Mouse (Mus musculus) spleen, adult 10 weeks (tissue): ENCODE measurements around the gene Zbtb8os. TPM values are rescaled to one million over a fixed set of nuclear protein-coding genes. Genes with fewer than 3 reads are reported as not detected.

Experiments
- polyA plus RNA-seq: library from polyadenylated mRNA; stranded (reverse); fragments of 350-450 nt; fragmentation: Illumina TruSeq; extraction: RNeasy Lipid Tissue Mini Kit (QIAGEN cat#74804); gene quantifications from one replicate; pipeline ENCODE4 v1.2.3, GENCODE M21; 2015; ENCODE audit warnings: low replicate concordance; ENCODE audit not compliant: insufficient read depth

Zbtb8os gene
- 119 TPM for polyA plus RNA-seq

DNA sequence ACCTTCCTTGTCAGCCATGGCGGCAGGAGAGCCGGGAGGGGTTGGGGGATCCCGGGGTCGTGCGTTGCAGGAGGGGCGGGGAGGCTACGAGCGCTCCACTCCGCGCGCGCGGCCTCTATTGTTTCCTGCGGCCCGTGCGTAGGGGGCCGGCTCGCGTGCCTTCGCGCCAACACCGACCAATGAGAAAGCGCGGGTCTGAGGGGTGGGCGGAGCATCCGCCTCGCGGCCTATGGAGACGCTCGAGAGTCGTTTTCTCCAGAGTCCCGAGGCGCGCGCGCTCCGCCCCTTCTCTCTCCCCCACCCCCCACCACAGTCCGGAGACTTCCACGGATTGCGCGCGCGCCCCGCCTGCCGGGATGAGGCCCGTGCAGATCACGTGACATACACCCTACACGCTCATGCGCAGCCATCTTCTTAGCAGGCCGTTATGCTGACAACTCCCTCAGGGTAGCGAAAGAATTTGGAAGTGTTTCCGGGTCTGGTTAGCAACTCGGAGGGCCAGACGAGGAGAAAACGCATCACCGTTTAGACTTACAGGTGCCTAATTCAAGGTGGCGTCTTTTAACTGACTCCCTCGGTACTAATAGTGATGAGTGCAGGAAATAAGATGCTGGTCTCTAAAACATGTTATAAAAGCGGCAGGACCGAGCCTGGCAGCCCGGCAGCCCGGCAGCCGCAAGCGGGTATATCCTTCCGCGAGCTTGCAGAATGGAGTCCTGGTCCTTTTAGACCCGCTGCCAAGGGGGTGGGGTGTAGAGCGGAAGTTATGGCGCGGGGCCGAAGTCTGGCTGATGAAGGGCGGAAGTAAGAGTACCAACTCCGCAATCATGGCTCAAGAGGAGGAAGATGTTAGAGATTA lies at the start of gene Zbtb8os, which contains the start of gene Rbbp4:
Gene Zbtb8os, plus strand, starts transcription at position 480 of the 859 bp plus-strand sequence.
Gene Rbbp4, minus strand, starts transcription at position 155 of the 859 bp plus-strand sequence.

DNA sequence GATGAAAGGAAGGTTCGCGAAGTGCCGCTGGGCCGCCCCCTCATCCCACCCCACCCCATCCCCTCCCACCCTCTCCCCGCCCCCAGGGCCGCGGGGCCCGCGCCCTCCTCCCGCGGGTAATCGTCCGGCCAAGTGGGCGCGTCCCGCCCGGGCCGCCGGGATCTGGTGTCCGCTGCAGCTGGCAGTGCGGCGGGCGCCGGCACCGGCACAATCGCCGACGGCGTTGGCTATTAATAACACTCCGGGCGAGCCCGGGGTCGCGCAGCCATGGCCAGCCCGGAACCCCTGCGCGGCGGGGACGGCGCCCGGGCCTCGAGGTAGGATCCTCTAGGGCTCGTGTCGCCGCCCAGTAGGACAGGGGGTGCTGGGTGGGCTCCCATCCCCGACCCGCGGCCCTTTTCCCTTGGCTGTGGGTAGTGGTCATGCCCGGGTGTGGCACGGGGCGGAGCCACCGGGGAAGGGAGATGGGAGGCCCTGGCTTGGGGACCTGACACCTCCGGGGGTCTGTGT lies 48.0 kb upstream of the Zbtb8os start, which contains the start of gene Sync:
Gene Sync, plus strand, starts transcription at position 146 of the 510 bp plus-strand sequence.

DNA sequence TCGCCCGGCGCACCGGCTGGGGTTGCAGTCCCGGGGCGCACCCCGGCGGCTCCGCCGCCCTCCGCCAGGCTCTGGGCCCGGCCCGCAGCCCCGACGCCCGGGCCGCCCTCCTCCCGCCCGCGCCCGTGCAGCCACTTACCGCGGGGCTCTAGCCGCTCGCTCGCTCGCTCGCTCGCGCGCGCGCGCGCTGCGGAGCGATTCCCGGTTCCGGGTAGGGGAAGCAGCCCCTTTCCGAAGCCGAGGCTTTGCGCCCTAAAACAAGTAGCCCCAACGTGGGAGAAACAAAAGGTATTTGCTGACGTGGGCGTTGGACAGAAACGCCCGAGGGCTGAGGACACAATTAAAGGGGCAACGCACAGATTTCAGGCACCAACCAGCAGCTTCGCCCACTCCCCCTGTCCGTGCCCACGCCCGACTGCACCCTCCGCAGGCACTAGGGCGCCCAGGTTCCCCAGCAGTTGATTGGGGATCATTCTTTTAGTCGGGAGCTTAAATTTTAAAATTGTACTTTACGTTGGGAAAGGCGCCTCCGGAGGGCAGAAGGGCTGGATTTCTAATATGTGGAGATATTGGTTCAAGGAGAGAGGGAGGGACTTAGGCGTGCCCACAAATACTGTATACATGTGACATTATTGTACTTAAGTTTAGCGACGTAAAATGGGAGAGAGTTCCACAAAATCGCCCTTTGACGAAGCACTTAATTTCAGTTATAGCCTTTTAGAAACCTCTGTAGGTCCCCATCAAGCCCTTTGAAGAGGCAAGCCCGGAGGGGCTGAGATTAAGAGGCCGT lies 42.3 kb downstream of the Zbtb8os start, which contains the start of gene Zbtb8a:
Gene Zbtb8a, minus strand, starts transcription at position 516 of the 790 bp plus-strand sequence.

Other genes starting within 250 kb of the Zbtb8os start
- gene Tmem54, start 230.1 kb upstream of the Zbtb8os start, polyA plus RNA-seq: not detected
- not detected for gene Hpca, start 213.7 kb upstream of the Zbtb8os start, polyA plus RNA-seq
- gene Fndc5, start 198.7 kb upstream of the Zbtb8os start, polyA plus RNA-seq: 1.8 TPM
- 74.0 TPM for gene S100pbp, start 146.0 kb upstream of the Zbtb8os start, polyA plus RNA-seq
- gene Yars, start 145.9 kb upstream of the Zbtb8os start, polyA plus RNA-seq: 28.6 TPM
- 0.61 TPM for gene C77080, start 74.3 kb upstream of the Zbtb8os start, polyA plus RNA-seq
- gene Sync, start 48.1 kb upstream of the Zbtb8os start, polyA plus RNA-seq: 1.9 TPM
- gene Rbbp4, start 325 bp upstream of the Zbtb8os start, polyA plus RNA-seq: 154 TPM
- 4.8 TPM for gene Zbtb8a, start 42.4 kb downstream of the Zbtb8os start, polyA plus RNA-seq
- gene Zbtb8b, start 105.2 kb downstream of the Zbtb8os start, polyA plus RNA-seq: not detected
- 45.0 TPM for gene Bsdc1, start 125.9 kb downstream of the Zbtb8os start, polyA plus RNA-seq
- not detected for gene Tssk3, start 155.3 kb downstream of the Zbtb8os start, polyA plus RNA-seq
- gene Fam229a, start 155.5 kb downstream of the Zbtb8os start, polyA plus RNA-seq: not detected
- 79.0 TPM for gene Marcksl1, start 177.9 kb downstream of the Zbtb8os start, polyA plus RNA-seq
- 187 TPM for gene Hdac1, start 207.0 kb downstream of the Zbtb8os start, polyA plus RNA-seq
- gene Lck, start 237.9 kb downstream of the Zbtb8os start, polyA plus RNA-seq: 95.5 TPM
- 10.3 TPM for gene Fam167b, start 242.9 kb downstream of the Zbtb8os start, polyA plus RNA-seq